Mouse (Mus musculus): Measurements from ENCODE around the gene Cdc37. TPM values are rescaled to one million over a fixed set of nuclear protein-coding genes. Genes with fewer than 3 reads are reported as not detected.

Cdc37 gene
- polyA plus RNA-seq, 1 experiment from 2014 or later: 84.1 TPM

- Histone ChIP-seq H3K9ac (replicated peaks) (peak overlapping the region; percentile 3), H3K27me3 (ENCODE audit: insufficient read depth, low read length) (no peaks in the 10 kb centered on the region), H3K4me3 (ENCODE audit: low read depth, low read length) (peak overlapping the region; percentile 30), H3K4me1 (ENCODE audit: insufficient read depth) (peaks cover 18% of the 10 kb centered on the region), H3K9me3 (ENCODE audit: low read length) (no peaks in the 10 kb centered on the region), H3K27ac (ENCODE audit: low read depth) (no peak overlapping the region), H3K4me2 (ENCODE audit: low read depth, low read length) (peak overlapping the region; percentile 72), H3K36me3 (replicated peaks; ENCODE audit: insufficient read depth, low read length) (no peaks in the 10 kb centered on the region)
- TF ChIP-seq CTCF (IDR thresholded peaks at IDR 0.05; ENCODE audit: low read depth): no peak
- no peak for TF ChIP-seq EP300 (IDR thresholded peaks at IDR 0.05; ENCODE audit: low read depth)
- ATAC-seq: no peak
- WGBS (ENCODE audit: insufficient replicate concordance): 19% methylated on average over 5 of the region's 5 CpGs
- DNase-seq: no peak
Measured at GRCm38 (mm10) chr9:21153833-21154232, 4.1 kb upstream of the Cdc37 start.

- 4% methylated on average over 12 of the region's 12 CpGs for WGBS (ENCODE audit: insufficient replicate concordance)
Measured at GRCm38 (mm10) chr9:21153331-21153730, 3.5 kb upstream of the Cdc37 start.

GRCm38 (mm10) chr9:21152715-21153114 lies 2.9 kb upstream of the Cdc37 start:
- peak; percentile 48 for DNase-seq
- Histone ChIP-seq H3K36me3 (replicated peaks; ENCODE audit: insufficient read depth, low read length) (no peaks in the 10 kb centered on the region), H3K4me3 (ENCODE audit: low read depth, low read length) (peak overlapping the region; percentile 30), H3K9me3 (ENCODE audit: low read length) (no peaks in the 10 kb centered on the region), H3K27ac (ENCODE audit: low read depth) (no peak overlapping the region), H3K9ac (replicated peaks) (no peak overlapping the region), H3K4me2 (ENCODE audit: low read depth, low read length) (peak overlapping the region; percentile 72), H3K4me1 (ENCODE audit: insufficient read depth) (peaks cover 29% of the 10 kb centered on the region), H3K27me3 (ENCODE audit: insufficient read depth, low read length) (no peaks in the 10 kb centered on the region)
- WGBS (ENCODE audit: insufficient replicate concordance): 4% methylated on average over 11 of the region's 11 CpGs
- no peak for ATAC-seq
- peak; percentile 86 for TF ChIP-seq CTCF (IDR thresholded peaks at IDR 0.05; ENCODE audit: low read depth)
- no peak for TF ChIP-seq EP300 (IDR thresholded peaks at IDR 0.05; ENCODE audit: low read depth)

More at GRCm38 (mm10) chr9:21153331-21153730, 3.5 kb upstream of the Cdc37 start:
- Histone ChIP-seq H3K27ac (ENCODE audit: low read depth) (no peak overlapping the region), H3K36me3 (replicated peaks; ENCODE audit: insufficient read depth, low read length) (no peaks in the 10 kb centered on the region), H3K4me3 (ENCODE audit: low read depth, low read length) (peak overlapping the region; percentile 30), H3K9ac (replicated peaks) (peak overlapping the region; percentile 3), H3K4me2 (ENCODE audit: low read depth, low read length) (peak overlapping the region; percentile 72), H3K4me1 (ENCODE audit: insufficient read depth) (peaks cover 23% of the 10 kb centered on the region), H3K9me3 (ENCODE audit: low read length) (no peaks in the 10 kb centered on the region), H3K27me3 (ENCODE audit: insufficient read depth, low read length) (no peaks in the 10 kb centered on the region)
- DNase-seq: no peak
- ATAC-seq: no peak
- TF ChIP-seq EP300 (IDR thresholded peaks at IDR 0.05; ENCODE audit: low read depth) (no peak), CTCF (IDR thresholded peaks at IDR 0.05; ENCODE audit: low read depth) (no peak)

GRCm38 (mm10) chr9:21149077-21149653 lies 617 bp downstream of the Cdc37 start:
- Histone ChIP-seq H3K27me3 (ENCODE audit: insufficient read depth, low read length) (no peaks in the 10 kb centered on the region), H3K9ac (replicated peaks) (peak overlapping the region; percentile 77), H3K4me3 (ENCODE audit: low read depth, low read length) (peak overlapping the region; percentile 80), H3K27ac (ENCODE audit: low read depth) (peak overlapping the region; percentile 80), H3K4me1 (ENCODE audit: insufficient read depth) (peaks cover 45% of the 10 kb centered on the region), H3K4me2 (ENCODE audit: low read depth, low read length) (peak overlapping the region; percentile 84), H3K9me3 (ENCODE audit: low read length) (no peaks in the 10 kb centered on the region), H3K36me3 (replicated peaks; ENCODE audit: insufficient read depth, low read length) (peaks cover 9% of the 10 kb centered on the region)
- TF ChIP-seq CTCF (IDR thresholded peaks at IDR 0.05; ENCODE audit: low read depth) (no peak), EP300 (IDR thresholded peaks at IDR 0.05; ENCODE audit: low read depth) (no peak)
- ATAC-seq: no peak
- WGBS (ENCODE audit: insufficient replicate concordance): 5% methylated on average over 8 of the region's 8 CpGs
- no peak for DNase-seq

GRCm38 (mm10) chr9:21148427-21148826 lies 1.4 kb downstream of the Cdc37 start:
- TF ChIP-seq CTCF (IDR thresholded peaks at IDR 0.05; ENCODE audit: low read depth) (no peak), EP300 (IDR thresholded peaks at IDR 0.05; ENCODE audit: low read depth) (no peak)
- DNase-seq (no peak), ATAC-seq (no peak)
- Histone ChIP-seq H3K4me2 (ENCODE audit: low read depth, low read length) (peak overlapping the region; percentile 84), H3K27me3 (ENCODE audit: insufficient read depth, low read length) (no peaks in the 10 kb centered on the region), H3K9ac (replicated peaks) (peak overlapping the region; percentile 77; the same call in 1 of the 2 replicates), H3K36me3 (replicated peaks; ENCODE audit: insufficient read depth, low read length) (peaks cover 17% of the 10 kb centered on the region), H3K27ac (ENCODE audit: low read depth) (peak overlapping the region; percentile 80; the same call in 1 of the 2 replicates), H3K4me3 (ENCODE audit: low read depth, low read length) (peak overlapping the region; percentile 80), H3K9me3 (ENCODE audit: low read length) (no peaks in the 10 kb centered on the region), H3K4me1 (ENCODE audit: insufficient read depth) (peaks cover 42% of the 10 kb centered on the region)

GRCm38 (mm10) chr9:21146722-21147121 lies 3.1 kb downstream of the Cdc37 start:
- peaks cover 33% of the 10 kb centered on the region for H3K4me1 ChIP-seq (ENCODE audit: insufficient read depth)
- 21% methylated on average over 10 of the region's 10 CpGs for WGBS (ENCODE audit: insufficient replicate concordance)

More at GRCm38 (mm10) chr9:21146722-21147121, 3.1 kb downstream of the Cdc37 start:
- H3K27me3 ChIP-seq (ENCODE audit: insufficient read depth, low read length): no peaks in the 10 kb centered on the region
- H3K36me3 ChIP-seq (replicated peaks; ENCODE audit: insufficient read depth, low read length): peaks cover 34% of the 10 kb centered on the region
- peak; percentile 10; the same call in 1 of the 2 replicates for ATAC-seq
- H3K9me3 ChIP-seq (ENCODE audit: low read length): no peaks in the 10 kb centered on the region
- no peak overlapping the region for H3K27ac ChIP-seq (ENCODE audit: low read depth)
- TF ChIP-seq CTCF (IDR thresholded peaks at IDR 0.05; ENCODE audit: low read depth): no peak
- no peak for TF ChIP-seq EP300 (IDR thresholded peaks at IDR 0.05; ENCODE audit: low read depth)
- DNase-seq: peak; percentile 83
- no peak overlapping the region for H3K4me3 ChIP-seq (ENCODE audit: low read depth, low read length)
- no peak overlapping the region for H3K9ac ChIP-seq (replicated peaks)
- peak overlapping the region; percentile 31 for H3K4me2 ChIP-seq (ENCODE audit: low read depth, low read length)
